Mouse (Mus musculus): ENCODE measurements around the gene Pxn. TPM values are rescaled to one million over a fixed set of nuclear protein-coding genes. Genes with fewer than 3 reads are reported as not detected.

The Pxn gene
- total RNA-seq (2023): 10 to 100 TPM; 61.8 to 63.1 TPM

GRCm38 (mm10) chr5:115506454-115507201 is at the start of gene Pxn:
Gene Pxn (plus strand): TSS chr5:115506676.

DNA sequence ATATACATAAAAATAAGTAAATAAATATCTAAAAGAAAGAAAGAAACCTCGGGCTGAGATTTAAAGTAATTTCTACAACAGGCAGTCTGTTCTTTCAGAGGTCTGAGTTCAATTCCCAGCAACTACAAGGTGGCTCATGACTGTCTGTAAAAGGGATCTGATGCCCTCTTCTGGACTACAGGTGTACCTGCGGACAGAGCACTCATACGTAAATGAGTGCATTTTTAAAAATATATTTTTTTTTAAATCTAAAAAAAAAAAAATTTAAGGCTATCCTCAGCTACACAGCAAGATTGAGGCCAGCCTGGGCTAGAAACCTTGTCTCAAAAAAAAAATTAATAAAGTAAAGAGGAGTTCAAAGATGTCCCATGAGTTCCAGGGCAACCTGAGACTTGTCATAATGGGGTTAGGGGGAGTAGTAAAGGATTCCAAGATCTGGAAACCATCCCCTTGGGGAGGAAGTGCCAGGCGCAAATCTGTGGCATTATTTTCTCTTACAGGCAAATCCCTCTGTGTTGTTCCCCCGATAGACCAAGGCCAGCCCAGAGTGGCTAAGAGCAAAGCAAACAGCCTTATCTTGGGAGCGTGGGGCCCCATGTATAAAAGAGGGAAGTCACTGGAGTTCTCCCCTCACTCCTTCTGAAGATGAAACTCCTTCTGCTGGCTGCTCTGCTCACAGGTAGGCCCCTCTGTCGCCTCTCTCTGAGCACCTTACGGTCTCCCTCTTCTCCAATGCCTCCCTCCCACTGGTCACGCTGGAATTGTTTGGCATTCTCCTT is 40.6 kb upstream of the Pxn start, which contains the start of gene Pla2g1b:
Gene Pla2g1b (plus strand): TSS at position 621 of the 779 bp plus-strand sequence.

DNA sequence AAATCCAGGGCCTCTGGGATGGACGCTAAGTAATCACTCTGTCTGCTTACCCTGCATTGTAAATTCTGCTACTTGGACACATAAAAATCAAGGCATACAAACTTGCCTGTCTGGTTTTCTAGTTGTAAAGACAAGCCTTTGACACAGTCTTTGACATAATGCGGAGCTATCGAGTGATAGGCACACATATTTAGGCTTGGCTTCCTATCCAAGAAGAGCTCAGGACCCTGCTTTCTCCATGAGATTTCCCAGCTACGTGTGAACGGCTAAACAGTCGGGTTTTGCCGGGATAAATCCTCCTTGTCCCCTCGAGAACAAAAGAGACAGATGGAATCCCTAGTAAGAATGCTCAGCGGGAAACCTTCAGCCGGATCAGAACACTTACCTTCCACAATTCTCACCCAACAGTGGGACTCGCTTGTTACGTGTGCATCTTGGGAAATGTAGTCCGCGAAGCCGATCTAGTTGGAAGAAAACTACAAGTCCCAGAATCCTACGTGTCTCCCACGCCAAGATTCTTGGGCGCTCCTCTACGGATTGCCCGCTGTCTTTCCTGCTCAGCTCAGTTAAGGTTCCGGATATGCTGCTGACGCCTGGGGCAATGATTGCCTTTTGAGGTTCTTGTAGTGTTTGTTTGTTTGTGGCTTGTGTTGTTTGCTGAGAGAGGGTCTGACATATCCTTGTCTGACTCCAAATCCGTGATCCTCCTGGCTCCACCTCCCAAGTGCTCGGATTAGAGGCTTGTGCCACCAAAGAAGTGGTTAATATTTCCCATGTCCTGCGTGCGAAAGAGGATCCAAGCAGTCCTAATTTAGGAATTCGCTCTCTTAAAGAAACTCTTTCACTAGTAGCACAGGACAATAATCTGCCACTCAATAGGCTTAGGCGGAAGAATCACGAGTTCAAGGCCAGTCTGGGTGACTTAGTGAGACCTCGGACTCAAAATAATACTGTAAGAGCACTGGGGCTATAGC is 22.2 kb upstream of the Pxn start, which contains the start of gene Sirt4:
Gene Sirt4 (minus strand): TSS at position 779 of the 974 bp plus-strand sequence.

DNA sequence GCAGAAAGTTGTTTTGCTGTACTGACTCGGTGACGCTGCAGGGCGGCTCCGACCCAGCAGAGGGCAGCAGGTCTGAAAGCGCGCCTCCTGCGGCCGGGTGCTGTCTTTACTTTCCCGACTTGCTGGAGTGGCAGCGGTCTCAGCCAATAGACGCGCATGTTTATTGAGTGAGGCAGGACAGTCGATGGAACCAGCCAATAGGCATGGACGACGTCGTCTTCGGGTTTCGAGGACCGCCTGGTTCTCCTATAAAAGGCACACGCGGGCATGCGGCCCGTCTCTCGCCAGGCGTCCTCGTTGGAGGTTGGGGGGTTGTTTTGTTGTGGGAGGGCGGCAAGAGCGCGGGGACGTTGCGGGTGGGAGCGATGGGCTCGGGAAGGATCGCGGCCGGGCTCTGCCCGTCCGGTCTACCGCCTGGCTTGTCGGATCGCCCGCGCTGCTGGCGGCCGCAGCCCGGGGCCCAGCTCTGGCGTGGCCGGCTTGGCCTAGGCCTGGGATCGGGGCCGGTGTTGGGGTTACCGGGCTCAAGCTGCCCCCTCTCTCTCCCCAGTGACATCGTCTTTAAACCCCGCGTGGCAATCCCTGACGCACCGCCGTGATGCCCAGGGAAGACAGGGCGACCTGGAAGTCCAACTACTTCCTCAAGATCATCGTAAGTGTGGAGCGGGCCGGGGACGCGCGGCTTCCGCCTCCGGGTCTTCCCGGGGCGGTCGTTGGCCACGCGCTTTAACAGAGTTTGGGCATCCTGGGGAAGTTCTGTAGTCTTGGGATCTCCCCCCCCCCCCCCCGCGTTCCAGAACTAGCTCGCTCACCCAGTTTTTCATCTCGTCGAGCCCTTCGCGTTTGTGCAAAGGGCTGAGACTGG is 53.0 kb downstream of the Pxn start, which contains the start of gene Rplp0:
Gene Rplp0 (plus strand): TSS at position 231 of the 865 bp plus-strand sequence.

DNA sequence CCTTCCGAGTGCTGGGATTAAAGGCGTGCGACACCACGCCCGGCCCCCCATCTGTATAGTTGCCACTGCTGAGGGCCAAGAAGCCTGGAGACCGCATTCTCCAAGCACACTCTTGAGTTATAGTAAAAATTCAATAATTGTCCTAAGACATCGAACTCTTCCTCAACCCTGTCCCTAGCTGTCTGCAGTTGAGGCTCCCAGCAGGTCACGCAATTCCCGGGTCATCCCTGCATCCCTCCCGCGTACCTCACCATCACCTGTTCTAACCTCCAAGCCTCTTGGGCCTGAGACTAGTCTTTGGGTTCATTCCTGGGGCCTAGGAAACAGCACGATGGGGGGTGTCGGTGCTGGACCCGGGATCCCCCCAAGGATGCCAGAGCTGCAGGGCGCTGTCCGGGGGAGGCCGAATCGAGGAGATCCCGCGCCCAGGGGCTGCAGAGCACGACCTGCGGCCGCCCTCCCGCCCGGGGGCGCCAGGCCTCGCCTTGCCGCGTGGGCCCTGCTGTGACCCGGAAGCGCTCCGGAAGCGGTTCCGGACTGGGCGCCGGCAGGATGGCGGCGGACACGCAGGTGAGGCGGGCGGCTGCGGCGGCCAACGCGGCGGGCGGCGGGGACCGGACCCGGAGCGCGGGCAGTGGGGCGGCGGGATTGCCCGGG is 58.4 kb downstream of the Pxn start, which contains the start of gene Gcn1l1:
Gene Gcn1l1 (plus strand): TSS at position 518 of the 657 bp plus-strand sequence.

Other genes with a start within 250 kb of the Pxn start
- 100 to 1,000 TPM; 151 to 153 TPM for gene Rnf10, start 233.8 kb upstream of the Pxn start, total RNA-seq (2023)
- 10 to 100 TPM; 23.3 to 27.3 TPM for gene Coq5, start 227.0 kb upstream of the Pxn start, total RNA-seq (2023)
- gene Dynll1, start 205.7 kb upstream of the Pxn start, total RNA-seq (2023): 100 to 1,000 TPM; 250 to 284 TPM
- gene Srsf9, start 179.5 kb upstream of the Pxn start, total RNA-seq (2023): 10 to 100 TPM; 39.9 to 45.1 TPM
- 1 to 10 TPM; 4.7 to 8.2 TPM for gene Gatc, start 165.5 kb upstream of the Pxn start, total RNA-seq (2023)
- 10 to 100 TPM; 18.7 to 20.7 TPM for gene Triap1, start 165.5 kb upstream of the Pxn start, total RNA-seq (2023)
- gene Cox6a1, start 157.7 kb upstream of the Pxn start, total RNA-seq (2023): 100 to 1,000 TPM; 225 to 226 TPM
- gene Msi1, start 77.1 kb upstream of the Pxn start, total RNA-seq (2023): not detected
- gene Pla2g1b, start 40.4 kb upstream of the Pxn start, total RNA-seq (2023): not detected
- 10 to 100 TPM; 10.4 to 11.3 TPM for gene Sirt4, start 22.0 kb upstream of the Pxn start, total RNA-seq (2023)
- gene Rplp0, start 52.8 kb downstream of the Pxn start, total RNA-seq (2023): 1,000 to 10,000 TPM; 2,572 to 2,778 TPM
- gene Gcn1l1, start 58.6 kb downstream of the Pxn start, total RNA-seq (2023): 100 to 1,000 TPM; 100 to 112 TPM
- 10 to 100 TPM; 65.6 to 71.1 TPM for gene Rab35, start 125.2 kb downstream of the Pxn start, total RNA-seq (2023)
- gene Bicdl1, start 224.9 kb downstream of the Pxn start, total RNA-seq (2023): 100 to 1,000 TPM in 1 of 2 experiments, 10 to 100 TPM in 1; 91.5 to 109 TPM

Measured in T-cell, adult 66 days (primary cell).